Mouse (Mus musculus) MEL (cell line): Measurements from ENCODE around the gene H2-M5. TPM values are rescaled to one million over a fixed set of nuclear protein-coding genes. Genes with fewer than 3 reads are reported as not detected.
"Not testable (repeated sequence)": the region's sequence is repeated elsewhere in the genome, so short reads cannot be mapped to it uniquely, and the experiment has no call there.

Source experiments
- DNase-seq: peaks from one replicate; pipeline ENCODE4 v3.0.0; 2011; ENCODE audit warnings: low read depth, low spot score
- H3K27ac ChIP-seq: 2 replicates; pipeline ENCODE4 v1.5.1; 2012; ENCODE audit warnings: low read depth, mild to moderate bottlenecking, control low read depth, low read length, moderate library complexity; ENCODE audit not compliant: control insufficient read depth
- H3K27me3 ChIP-seq, 2 experiments: fragments of 150-350 bp in 1 of 2; sonication (generic) in 1 of 2; 2 replicates each; pipeline ENCODE4 v1.6.1; 2012; ENCODE audit warnings: low read length in 2 of 2, mild to moderate bottlenecking in 2 of 2, improper control_type of control experiment in 1 of 2, moderate library complexity in 1 of 2; ENCODE audit not compliant: insufficient read depth in 2 of 2, control insufficient read depth in 1 of 2
- H3K36me3 ChIP-seq, 2 experiments: 2 replicates each; pipeline ENCODE4 v1.6.1; 2012 to 2014; ENCODE audit warnings: low read length in 2 of 2, improper control_type of control experiment in 1 of 2, inconsistent platforms in 1 of 2, mild to moderate bottlenecking in 1 of 2; ENCODE audit not compliant: insufficient read depth in 2 of 2, control insufficient read depth in 1 of 2
- H3K4me1 ChIP-seq, 2 experiments: fragments of 150-350 bp in 1 of 2; sonication (generic) in 1 of 2; 2 replicates each; pipeline ENCODE4 v1.6.1; 2012; ENCODE audit warnings: low read length in 2 of 2, improper control_type of control experiment in 1 of 2, mild to moderate bottlenecking in 1 of 2; ENCODE audit not compliant: insufficient read depth in 2 of 2, control insufficient read depth in 1 of 2
- H3K4me3 ChIP-seq, 2 experiments: fragments of 150-350 bp in 1 of 2; sonication (generic) in 1 of 2; 2 replicates each; pipeline ENCODE4 v1.5.1; 2012; ENCODE audit warnings: low read depth in 2 of 2, low read length in 2 of 2, mild to moderate bottlenecking in 2 of 2, moderate library complexity in 2 of 2, control low read depth in 1 of 2, improper control_type of control experiment in 1 of 2; ENCODE audit not compliant: control insufficient read depth in 1 of 2, insufficient read depth in 1 of 2
- H3K79me2 ChIP-seq: 2 replicates; pipeline ENCODE4 v1.6.1; 2012; ENCODE audit warnings: mild to moderate bottlenecking, low read length, moderate library complexity; ENCODE audit not compliant: control insufficient read depth, poor library complexity, insufficient read depth
- H3K9ac ChIP-seq: 2 replicates; pipeline ENCODE4 v1.6.1; 2012; ENCODE audit warnings: low read depth, mild to moderate bottlenecking, control low read depth, low read length, moderate library complexity; ENCODE audit not compliant: control insufficient read depth, poor library complexity, severe bottlenecking
- H3K9me3 ChIP-seq: fragments of 150-350 bp; sonication (generic); replicated peaks from 2 replicates; pipeline ENCODE4 v1.6.1; 2012; ENCODE audit warnings: mild to moderate bottlenecking, low read length, improper control_type of control experiment, moderate library complexity; ENCODE audit not compliant: insufficient read depth
- BHLHE40 ChIP-seq: IDR thresholded peaks from 2 replicates; pipeline ENCODE4 v1.6.1; 2012; ENCODE audit warnings: low read depth, mild to moderate bottlenecking, inconsistent platforms, low read length, improper control_type of control experiment, borderline replicate concordance
- ELF1 ChIP-seq: IDR thresholded peaks from 2 replicates; pipeline ENCODE4 v1.6.1; 2014; ENCODE audit warnings: low read depth, mild to moderate bottlenecking, inconsistent platforms, low read length, improper control_type of control experiment, moderate library complexity
- EP300 ChIP-seq, 2 experiments: IDR thresholded peaks; 2 replicates each; pipeline ENCODE4 v1.6.1; 2011; ENCODE audit warnings: improper control_type of control experiment in 2 of 2, low read length in 2 of 2, low read depth in 1 of 2, mild to moderate bottlenecking in 1 of 2
- ETS1 ChIP-seq: IDR thresholded peaks from 2 replicates; pipeline ENCODE4 v1.6.1; 2012; ENCODE audit warnings: low read depth, mild to moderate bottlenecking, inconsistent platforms, low read length, improper control_type of control experiment, moderate library complexity
- GABPA ChIP-seq: IDR thresholded peaks from 2 replicates; pipeline ENCODE4 v1.6.1; 2012; ENCODE audit warnings: low read depth, mild to moderate bottlenecking, inconsistent platforms, low read length, improper control_type of control experiment, moderate library complexity
- GATA1 ChIP-seq: IDR thresholded peaks from 2 replicates; pipeline ENCODE4 v1.6.1; 2011; ENCODE audit warnings: low read depth, low read length, improper control_type of control experiment
- HCFC1 ChIP-seq: IDR thresholded peaks from 2 replicates; pipeline ENCODE4 v1.6.1; 2012; ENCODE audit warnings: low read depth, mild to moderate bottlenecking, inconsistent platforms, low read length, improper control_type of control experiment, moderate library complexity
- JUND ChIP-seq: IDR thresholded peaks from 2 replicates; pipeline ENCODE4 v1.6.1; 2011; ENCODE audit warnings: low read depth, mild to moderate bottlenecking, improper control_type of control experiment, low read length
- MAZ ChIP-seq: IDR thresholded peaks from 2 replicates; pipeline ENCODE4 v1.6.1; 2012; ENCODE audit warnings: low read depth, mild to moderate bottlenecking, inconsistent platforms, low read length, improper control_type of control experiment
- MEF2A ChIP-seq: IDR thresholded peaks from 2 replicates; pipeline ENCODE4 v1.6.1; 2014; ENCODE audit warnings: low read depth, mild to moderate bottlenecking, inconsistent platforms, low read length, improper control_type of control experiment; ENCODE audit not compliant: poor library complexity, insufficient replicate concordance, severe bottlenecking; ENCODE audit errors: extremely low read depth
- MXI1 ChIP-seq: IDR thresholded peaks from 2 replicates; pipeline ENCODE4 v1.6.1; 2011; ENCODE audit warnings: mild to moderate bottlenecking, low read depth, low read length, improper control_type of control experiment
- MYB ChIP-seq: IDR thresholded peaks from 2 replicates; pipeline ENCODE4 v1.6.1; 2011; ENCODE audit warnings: mild to moderate bottlenecking, low read depth, low read length, improper control_type of control experiment
- POLR2AphosphoS5 ChIP-seq: IDR thresholded peaks from 2 replicates; pipeline ENCODE4 v1.6.1; 2012; ENCODE audit warnings: low read depth, borderline replicate concordance, mild to moderate bottlenecking, inconsistent platforms, low read length, moderate library complexity, mixed read lengths
- RCOR1 ChIP-seq: IDR thresholded peaks from 2 replicates; pipeline ENCODE4 v1.6.1; 2012; ENCODE audit warnings: low read depth, mild to moderate bottlenecking, inconsistent platforms, low read length, improper control_type of control experiment
- TBP ChIP-seq: IDR thresholded peaks from 2 replicates; pipeline ENCODE4 v1.8.0; 2011; ENCODE audit warnings: low read depth, low read length, improper control_type of control experiment
- TCF12 ChIP-seq: IDR thresholded peaks from 2 replicates; pipeline ENCODE4 v1.6.1; 2014; ENCODE audit warnings: low read depth, mild to moderate bottlenecking, inconsistent platforms, low read length, improper control_type of control experiment, moderate library complexity
- UBTF ChIP-seq: IDR thresholded peaks from 2 replicates; pipeline ENCODE4 v1.6.1; 2012; ENCODE audit warnings: low read depth, mild to moderate bottlenecking, inconsistent platforms, low read length, improper control_type of control experiment, moderate library complexity, borderline replicate concordance; ENCODE audit not compliant: insufficient read depth
- USF1 ChIP-seq: IDR thresholded peaks from 2 replicates; pipeline ENCODE4 v1.6.1; 2014; ENCODE audit warnings: low read depth, mild to moderate bottlenecking, inconsistent platforms, low read length, improper control_type of control experiment, moderate library complexity
- USF2 ChIP-seq, 2 experiments: IDR thresholded peaks; 2 replicates each; pipeline ENCODE4 v1.6.1; 2011 to 2012; ENCODE audit warnings: improper control_type of control experiment in 2 of 2, low read length in 2 of 2, borderline replicate concordance in 1 of 2, inconsistent platforms in 1 of 2, low read depth in 1 of 2, mild to moderate bottlenecking in 1 of 2; ENCODE audit not compliant: insufficient read depth in 1 of 2
- ZNF384 ChIP-seq: IDR thresholded peaks from 2 replicates; pipeline ENCODE4 v1.6.1; 2012; ENCODE audit warnings: low read depth, mild to moderate bottlenecking, inconsistent platforms, low read length, improper control_type of control experiment
- polyA plus RNA-seq, 2 experiments: library from polyadenylated mRNA; stranded (reverse) in 1 of 2; unstranded in 1 of 2; fragments of >175 nt in 1 of 2; fragments of >200 nt in 1 of 2; gene quantifications; 2 replicates each; pipeline versions ENCODE4 v1.2.1 to v1.2.4; 2012; ENCODE audit warnings: low replicate concordance in 2 of 2, low read depth in 1 of 2; ENCODE audit not compliant: insufficient read length in 2 of 2, insufficient read depth in 1 of 2, missing spikeins in 1 of 2
- total RNA-seq: library from RNA; depleted of rRNA; stranded (reverse); fragments of 300-350 nt; gene quantifications from 2 replicates; pipeline ENCODE4 v1.2.3, GENCODE M21; 2012

H2-M5 gene
- total and polyA plus RNA-seq, 3 experiments, result not detected

GRCm38 (mm10) chr17:37026425-37026824 is 37.1 kb upstream of the H2-M5 start:
- no peaks in the 10 kb centered on the region for H3K79me2 ChIP-seq
- no peaks in the 10 kb centered on the region for H3K36me3 ChIP-seq
- no peak overlapping the region for H3K4me3 ChIP-seq
- TF ChIP-seq GABPA (no peak), USF1 (no peak), UBTF (no peak), BHLHE40 (no peak), USF2 (IDR thresholded peaks at IDR 0.05; ENCODE audit: borderline replicate concordance in 1 of 2, insufficient read depth in 1 of 2, low read depth in 1 of 2, low read length in 2 of 2) (no peak), TCF12 (no peak), ZNF384 (no peak), MYB (no peak), JUND (no peak), TBP (no peak), MXI1 (no peak), POLR2AphosphoS5 (no peak), RCOR1 (no peak), ELF1 (no peak), HCFC1 (no peak), ETS1 (no peak), GATA1 (no peak), MEF2A (no peak)
- no peak overlapping the region for H3K9ac ChIP-seq
- no peak for DNase-seq
- peaks cover 0 to 1% of the 10 kb centered on the region in 2 experiments; a peak in 1 of 4 replicates for H3K27me3 ChIP-seq
- H3K9me3 ChIP-seq, result no peaks in the 10 kb centered on the region
- no peak overlapping the region for H3K27ac ChIP-seq
- H3K4me1 ChIP-seq, result no peaks in the 10 kb centered on the region

- peaks cover 0 to 4% of the 10 kb centered on the region in 2 experiments; a peak in 3 of 4 replicates for H3K27me3 ChIP-seq
- no peaks in the 10 kb centered on the region for H3K9me3 ChIP-seq
- TF ChIP-seq MAZ (no peak), EP300 (IDR thresholded peaks at IDR 0.05; ENCODE audit: low read depth in 1 of 2, low read length in 2 of 2) (no peak)
- H3K27ac ChIP-seq, result no peak within 1 kb of the TSS
- H3K9ac ChIP-seq, result no peak within 1 kb of the TSS
- no peaks in the 10 kb centered on the region for H3K4me1 ChIP-seq
- H3K4me3 ChIP-seq, result no peak within 1 kb of the TSS
- no peaks in the 10 kb centered on the region for H3K36me3 ChIP-seq
- DNase-seq, result no peak
- no peaks in the 10 kb centered on the region for H3K79me2 ChIP-seq
Measured at GRCm38 (mm10) chr17:37022628-37023576, 33.6 kb upstream of the H2-M5 start, which contains the start of gene Mog. Gene Mog, minus strand, starts transcription at chr17:37023398.

- H3K9me3 ChIP-seq, H3K4me3 ChIP-seq: not testable (repeated sequence)
Measured at GRCm38 (mm10) chr17:37019242-37019641, 29.9 kb upstream of the H2-M5 start.

More at GRCm38 (mm10) chr17:37019242-37019641, 29.9 kb upstream of the H2-M5 start:
- H3K36me3 ChIP-seq, H3K9ac ChIP-seq, H3K4me1 ChIP-seq, H3K27me3 ChIP-seq, H3K27ac ChIP-seq, DNase-seq, H3K79me2 ChIP-seq: not testable (repeated sequence)
